Mouse (Mus musculus) midbrain, embryonic 16.5 days (tissue): ENCODE results near the gene Tbp. TPM values are rescaled to one million over a fixed set of nuclear protein-coding genes. Genes with fewer than 3 reads are reported as not detected.

Experiments used
- ATAC-seq: fragments of 200-750 bp; cut with Nextera tagmentation; 2 replicates; pipeline ENCODE4 v1.8.0; 2017; ENCODE audit warnings: moderate TSS enrichment
- H3K27ac ChIP-seq: fragments of 300-500 bp; sonication (generic); 2 replicates; pipeline ENCODE4 v1.5.1; 2014; ENCODE audit warnings: mild to moderate bottlenecking, low read length, mixed read lengths
- H3K27me3 ChIP-seq: fragments of 300-500 bp; sonication (generic); 2 replicates; pipeline ENCODE4 v1.6.1; 2014; ENCODE audit warnings: low read depth, low read length, mixed read lengths; ENCODE audit not compliant: control insufficient read depth, insufficient read depth
- H3K36me3 ChIP-seq: fragments of 300-500 bp; sonication (generic); 2 replicates; pipeline ENCODE4 v1.6.1; 2014; ENCODE audit warnings: mild to moderate bottlenecking, low read length, moderate library complexity, mixed read lengths; ENCODE audit not compliant: control insufficient read depth, insufficient read depth
- H3K4me1 ChIP-seq: fragments of 300-500 bp; sonication (generic); 2 replicates; pipeline ENCODE4 v1.6.1; 2014; ENCODE audit warnings: mild to moderate bottlenecking, low read length, mixed read lengths; ENCODE audit not compliant: control insufficient read depth, insufficient read depth
- H3K4me2 ChIP-seq: fragments of 300-500 bp; sonication (generic); 2 replicates; pipeline ENCODE4 v1.6.1; 2014; ENCODE audit warnings: mild to moderate bottlenecking, low read length, mixed read lengths
- H3K4me3 ChIP-seq: fragments of 300-500 bp; sonication (generic); 2 replicates; pipeline ENCODE4 v1.5.1; 2014; ENCODE audit warnings: low read depth, mild to moderate bottlenecking, low read length, moderate library complexity, mixed read lengths
- H3K9ac ChIP-seq: fragments of 300-500 bp; sonication (generic); 2 replicates; pipeline ENCODE4 v1.6.1; 2014; ENCODE audit warnings: low read depth, low read length, mixed read lengths
- H3K9me3 ChIP-seq: fragments of 300-500 bp; sonication (generic); replicated peaks from 2 replicates; pipeline ENCODE4 v1.6.1; 2014; ENCODE audit warnings: mild to moderate bottlenecking, low read length, mixed read lengths; ENCODE audit not compliant: control insufficient read depth, poor library complexity, severe bottlenecking
- WGBS: fragments of 180-500 bp; shearing (Covaris S2); extraction: QIAGEN DNeasy Blood & Tissue Kit; methylation state at CpG from one replicate; pipeline ENCODE4 v1.1.7; 2014; 5-methylcytosine and 5-hydroxymethylcytosine counted together
- polyA plus RNA-seq: library from polyadenylated mRNA; unstranded; fragments of >200 nt; fragmentation: Nextera tagmentation; extraction: Ambion mirVana; gene quantifications from 2 replicates; pipeline ENCODE4 v1.2.1, GENCODE M21; 2015

The Tbp gene
- polyA plus RNA-seq, 1 experiment from 2014 or later: 59.5 TPM

GRCm38 (mm10) chr17:15497882-15498752 is 1.6 kb upstream of the Tbp start:
- H3K36me3 ChIP-seq: peaks cover 2% of the 10 kb centered on the region; the same call in 1 of the 2 replicates
- WGBS: under 1% methylated on average over 50 of the region's 50 CpGs
- H3K27ac ChIP-seq: peak overlapping the region; percentile 92
- peak overlapping the region; percentile 85 for H3K9ac ChIP-seq
- peak overlapping the region; percentile 73 for H3K4me2 ChIP-seq
- H3K4me1 ChIP-seq: peaks cover 35% of the 10 kb centered on the region
- no peaks in the 10 kb centered on the region for H3K27me3 ChIP-seq
- peak; percentile 95 for ATAC-seq
- H3K4me3 ChIP-seq: peak overlapping the region; percentile 97
- no peaks in the 10 kb centered on the region for H3K9me3 ChIP-seq

- H3K4me2 ChIP-seq: peak overlapping the region; percentile 73
- H3K9ac ChIP-seq: peak overlapping the region; percentile 85
- no peak for ATAC-seq
- peaks cover 2% of the 10 kb centered on the region; the same call in 1 of the 2 replicates for H3K36me3 ChIP-seq
- H3K4me1 ChIP-seq: peaks cover 35% of the 10 kb centered on the region
- H3K4me3 ChIP-seq: peak overlapping the region; percentile 97
- peak overlapping the region; percentile 92 for H3K27ac ChIP-seq
- 50% methylated on average over 7 of the region's 7 CpGs for WGBS
- no peaks in the 10 kb centered on the region for H3K27me3 ChIP-seq
- no peaks in the 10 kb centered on the region for H3K9me3 ChIP-seq
These were observed 955 bp upstream of the Tbp start for GRCm38 (mm10) chr17:15498753-15499113.

DNA sequence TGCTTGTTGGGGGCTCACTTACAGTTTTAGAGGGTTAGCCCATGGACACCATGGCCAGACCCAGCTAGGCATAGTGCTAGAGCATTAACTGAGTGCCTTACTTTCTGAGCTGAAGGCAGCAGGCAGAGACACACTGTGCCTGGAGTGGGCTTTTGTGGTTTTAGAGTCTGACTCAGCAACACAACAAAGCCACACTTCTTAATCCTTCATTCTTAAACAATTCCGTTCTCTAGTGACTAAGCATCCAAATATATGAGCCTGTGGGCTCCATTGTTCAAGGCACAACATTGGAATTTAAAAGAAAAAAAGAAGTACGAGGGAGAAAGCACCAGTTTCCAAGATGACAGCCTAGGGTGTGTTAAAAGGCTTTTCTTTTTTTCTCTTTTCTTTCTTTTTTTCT is 11.0 kb downstream of the Tbp start:
- H3K4me1 ChIP-seq: no peaks in the 10 kb centered on the region
- no peak overlapping the region for H3K27ac ChIP-seq
- no peak overlapping the region for H3K9ac ChIP-seq
- 72% methylated on average over 2 of the region's 2 CpGs for WGBS
- peaks cover 70% of the 10 kb centered on the region for H3K36me3 ChIP-seq
- H3K27me3 ChIP-seq: no peaks in the 10 kb centered on the region
- H3K4me3 ChIP-seq: no peak overlapping the region
- ATAC-seq: no peak
- H3K9me3 ChIP-seq: no peaks in the 10 kb centered on the region
- no peak overlapping the region for H3K4me2 ChIP-seq

GRCm38 (mm10) chr17:15517776-15518175 is 18.1 kb downstream of the Tbp start:
- Histone ChIP-seq H3K4me1 (no peaks in the 10 kb centered on the region), H3K4me3 (no peak overlapping the region), H3K9ac (no peak overlapping the region), H3K36me3 (peaks cover 60% of the 10 kb centered on the region), H3K4me2 (no peak overlapping the region), H3K9me3 (no peaks in the 10 kb centered on the region), H3K27ac (no peak overlapping the region), H3K27me3 (no peaks in the 10 kb centered on the region)
- WGBS: 71% methylated on average over 5 of the region's 5 CpGs
- no peak for ATAC-seq

GRCm38 (mm10) chr17:15518186-15518585 is 18.5 kb downstream of the Tbp start:
- H3K9me3 ChIP-seq: no peaks in the 10 kb centered on the region
- no peak overlapping the region for H3K4me3 ChIP-seq
- H3K27me3 ChIP-seq: no peaks in the 10 kb centered on the region
- peaks cover 60% of the 10 kb centered on the region for H3K36me3 ChIP-seq
- 92% methylated on average over 5 of the region's 5 CpGs for WGBS
- no peak overlapping the region for H3K9ac ChIP-seq
- no peaks in the 10 kb centered on the region for H3K4me1 ChIP-seq
- ATAC-seq: no peak
- H3K27ac ChIP-seq: no peak overlapping the region
- no peak overlapping the region for H3K4me2 ChIP-seq

- H3K36me3 ChIP-seq: peaks cover 55% of the 10 kb centered on the region
- H3K9me3 ChIP-seq: no peaks in the 10 kb centered on the region
- H3K9ac ChIP-seq: no peak overlapping the region
- no peak overlapping the region for H3K4me3 ChIP-seq
- no peak overlapping the region for H3K27ac ChIP-seq
- H3K4me1 ChIP-seq: no peaks in the 10 kb centered on the region
- ATAC-seq: no peak
- H3K4me2 ChIP-seq: no peak overlapping the region
- H3K27me3 ChIP-seq: no peaks in the 10 kb centered on the region
- WGBS: 100% methylated on average over 1 of the region's 1 CpGs
These were observed 19.1 kb downstream of the Tbp start for GRCm38 (mm10) chr17:15518766-15519165.

DNA sequence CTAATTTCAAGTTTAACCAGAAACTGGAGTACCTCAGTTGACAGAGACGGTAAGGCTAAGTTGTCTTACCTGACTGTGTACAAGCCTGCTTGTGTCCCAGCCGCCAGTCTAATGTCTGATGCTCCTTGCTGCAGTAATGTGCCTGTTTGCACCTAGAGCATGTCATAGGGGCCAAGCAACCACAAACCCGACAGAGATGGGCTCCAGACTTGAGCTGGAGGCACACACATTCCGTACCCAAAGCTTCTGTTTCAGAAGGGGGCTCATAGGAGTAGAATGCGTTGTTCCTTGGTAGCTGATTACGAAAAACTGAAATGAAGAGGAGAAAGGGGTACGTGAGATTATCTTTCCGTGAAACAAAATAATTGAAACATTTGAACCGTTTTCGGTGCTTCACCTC is 26.6 kb downstream of the Tbp start:
- no peak for ATAC-seq
- Histone ChIP-seq H3K27ac (peak overlapping the region; percentile 26; the same call in 1 of the 2 replicates), H3K36me3 (peaks cover 8% of the 10 kb centered on the region; the same call in 1 of the 2 replicates), H3K27me3 (no peaks in the 10 kb centered on the region), H3K4me2 (peak overlapping the region; percentile 82), H3K9ac (peak overlapping the region; percentile 81), H3K9me3 (no peaks in the 10 kb centered on the region), H3K4me1 (peaks cover 15% of the 10 kb centered on the region), H3K4me3 (peak overlapping the region; percentile 95)
- WGBS: 12% methylated on average over 10 of the region's 10 CpGs

DNA sequence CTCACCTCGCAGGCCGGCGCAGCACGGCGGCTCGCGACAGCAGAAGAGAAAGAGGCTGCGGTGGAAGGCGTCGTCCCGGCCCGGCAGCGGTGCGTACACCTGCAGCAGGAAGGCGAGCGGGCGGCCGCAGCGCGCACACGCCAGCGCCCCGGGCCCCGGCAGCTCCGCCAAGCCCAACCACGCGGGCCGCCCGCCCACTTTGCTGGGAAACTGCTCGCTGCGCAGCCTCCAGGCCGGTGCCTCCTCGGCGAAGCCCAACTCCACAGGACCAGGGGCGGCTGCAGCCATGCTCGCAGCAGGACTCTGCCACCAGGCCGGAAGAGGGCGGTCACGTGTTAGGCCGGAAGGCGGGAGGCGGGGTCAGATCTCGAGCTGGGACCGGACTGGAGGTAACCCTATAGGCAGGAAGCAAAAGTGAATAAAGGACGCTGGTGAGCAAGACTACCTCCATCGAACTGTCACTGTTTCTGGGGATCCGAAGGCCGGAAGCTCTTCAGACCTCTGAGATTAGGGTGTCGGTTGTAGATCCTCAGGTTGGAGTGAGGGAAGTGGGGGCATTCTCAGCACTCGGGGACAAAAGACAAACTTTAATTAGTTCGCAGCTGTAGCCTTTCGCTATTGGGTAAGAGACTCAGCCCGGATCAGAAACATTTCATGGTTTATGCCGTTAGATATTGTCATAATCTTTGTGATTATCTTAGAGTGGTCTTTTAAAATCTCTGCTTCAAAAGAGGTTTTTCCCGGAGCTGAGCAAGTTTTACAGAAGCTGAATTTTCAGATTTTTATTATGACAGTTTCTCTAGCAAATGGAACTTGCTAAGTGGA is 27.5 kb downstream of the Tbp start, which contains the start of gene Pdcd2:
Gene Pdcd2 (minus strand): TSS at position 316 of the 825 bp plus-strand sequence.
- peak within 1 kb of the TSS; percentile 82 for H3K4me2 ChIP-seq
- peak within 1 kb of the TSS; percentile 79 for H3K27ac ChIP-seq
- peak; percentile 98 for ATAC-seq
- peaks cover 15% of the 10 kb centered on the region for H3K4me1 ChIP-seq
- no peaks in the 10 kb centered on the region for H3K27me3 ChIP-seq
- H3K9ac ChIP-seq: peak within 1 kb of the TSS; percentile 81
- peaks cover 6% of the 10 kb centered on the region; the same call in 1 of the 2 replicates for H3K36me3 ChIP-seq
- H3K4me3 ChIP-seq: peak within 1 kb of the TSS; percentile 95
- no peaks in the 10 kb centered on the region for H3K9me3 ChIP-seq
- under 1% methylated on average over 55 of the region's 55 CpGs for WGBS
